Mouse (Mus musculus) kidney, adult 2 months (tissue): ENCODE data around the gene Gpx4. TPM values are rescaled to one million over a fixed set of nuclear protein-coding genes. Genes with fewer than 3 reads are reported as not detected.

Experiments
- DNase-seq: peaks from one replicate; pipeline ENCODE4 v3.0.0; 2021
- H3K27ac ChIP-seq: fragments of 200-500 bp; 2 replicates; pipeline ENCODE4 v1.5.1; 2012; ENCODE audit warnings: low read depth, low read length, control low read depth, inconsistent platforms; ENCODE audit not compliant: insufficient read depth
- H3K27me3 ChIP-seq: fragments of 200-500 bp; replicated peaks from 2 replicates; pipeline ENCODE4 v1.6.1; 2012; ENCODE audit warnings: mild to moderate bottlenecking, moderate library complexity, low read length, inconsistent platforms; ENCODE audit not compliant: control insufficient read depth, insufficient read depth
- H3K36me3 ChIP-seq: fragments of 200-500 bp; 2 replicates; pipeline ENCODE4 v1.6.1; 2012; ENCODE audit warnings: mild to moderate bottlenecking, moderate library complexity, low read length, inconsistent platforms; ENCODE audit not compliant: control insufficient read depth, insufficient read depth
- H3K4me1 ChIP-seq: fragments of 200-500 bp; 2 replicates; pipeline ENCODE4 v1.6.1; 2011; ENCODE audit warnings: low read length; ENCODE audit not compliant: control insufficient read depth, insufficient read depth
- H3K4me3 ChIP-seq: fragments of 200-500 bp; 2 replicates; pipeline ENCODE4 v1.5.1; 2011; ENCODE audit warnings: mild to moderate bottlenecking, low read depth, low read length, control low read depth; ENCODE audit not compliant: insufficient read depth
- CTCF ChIP-seq: fragments of 200-500 bp; conservative IDR thresholded peaks from 2 replicates; pipeline ENCODE4 v1.5.1; 2011; ENCODE audit warnings: low read depth, mild to moderate bottlenecking, control low read depth, low read length, moderate library complexity, mixed read lengths; ENCODE audit not compliant: insufficient read depth, insufficient read length
- POLR2A ChIP-seq: fragments of 200-500 bp; IDR thresholded peaks from one replicate; pipeline ENCODE4 v1.6.1; 2011; ENCODE audit warnings: low read depth, low read length, control low read depth
- WGBS: fragments of 180-500 bp; shearing (Covaris S2); methylation state at CpG from one replicate; pipeline ENCODE4 v1.1.7; 2018; 5-methylcytosine and 5-hydroxymethylcytosine counted together
- polyA plus RNA-seq: library from polyadenylated mRNA; depleted of rRNA; stranded (reverse); fragments of >200 nt; gene quantifications from 2 replicates; pipeline ENCODE4 v1.2.3, GENCODE M21; 2012; rRNA removed

The Gpx4 gene
- polyA plus RNA-seq, 1 experiment = 1,431 TPM

DNA sequence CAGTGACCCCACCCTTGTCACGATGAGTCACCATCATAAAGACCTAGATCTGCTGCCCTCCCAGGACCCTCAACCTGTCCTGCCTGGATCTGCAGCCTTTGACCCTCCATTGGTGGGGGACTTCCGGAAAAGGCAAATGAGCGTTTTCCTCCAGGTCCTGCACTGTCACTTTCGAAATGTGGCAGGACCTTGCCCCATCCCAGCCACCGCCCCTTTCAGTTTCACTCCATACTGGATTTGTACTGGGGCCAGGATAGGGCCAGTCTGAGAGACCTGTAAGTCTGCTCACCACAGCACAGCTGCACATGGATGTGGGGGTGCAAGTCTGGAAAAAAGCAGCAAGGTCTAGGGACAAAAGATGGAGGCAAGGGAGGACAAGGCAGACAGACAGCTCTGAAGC lies 51.7 kb downstream of the Gpx4 start:
- 65% methylated on average over 5 of the region's 5 CpGs for WGBS
- Histone ChIP-seq H3K27ac (no peak overlapping the region), H3K36me3 (no peaks in the 10 kb centered on the region), H3K27me3 (no peaks in the 10 kb centered on the region), H3K4me3 (no peak overlapping the region), H3K4me1 (peaks cover 47% of the 10 kb centered on the region)
- TF ChIP-seq CTCF (no peak), POLR2A (no peak)
- DNase-seq = peak; percentile 49

DNA sequence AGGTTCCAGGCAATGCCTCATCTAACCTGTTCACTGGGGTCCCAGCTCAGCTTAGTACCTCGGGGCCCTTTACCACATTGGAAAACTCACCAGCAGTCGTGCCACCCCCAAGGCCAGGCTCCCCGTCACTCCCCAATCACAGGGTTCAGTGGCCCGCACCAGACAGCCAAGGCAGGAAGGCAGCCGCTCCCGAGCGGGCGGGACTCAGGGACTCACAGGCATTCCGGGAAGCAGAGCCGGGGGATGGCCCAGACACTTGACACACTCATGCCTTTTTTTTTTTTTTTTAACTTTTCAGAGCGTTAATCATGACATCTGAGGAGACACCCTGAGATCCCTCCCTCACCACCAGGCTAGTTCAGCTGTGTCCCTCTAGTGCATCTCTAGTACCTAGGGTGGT lies 54.0 kb downstream of the Gpx4 start:
- H3K4me3 ChIP-seq = peak overlapping the region; percentile 95; the same call in 1 of the 2 replicates
- no peaks in the 10 kb centered on the region for H3K27me3 ChIP-seq
- no peaks in the 10 kb centered on the region for H3K36me3 ChIP-seq
- peaks cover 30% of the 10 kb centered on the region for H3K4me1 ChIP-seq
- H3K27ac ChIP-seq = no peak overlapping the region; the same call in 1 of the 2 replicates
- WGBS = 16% methylated on average over 11 of the region's 11 CpGs
- TF ChIP-seq POLR2A (no peak), CTCF (no peak)
- peak; percentile 73 for DNase-seq

DNA sequence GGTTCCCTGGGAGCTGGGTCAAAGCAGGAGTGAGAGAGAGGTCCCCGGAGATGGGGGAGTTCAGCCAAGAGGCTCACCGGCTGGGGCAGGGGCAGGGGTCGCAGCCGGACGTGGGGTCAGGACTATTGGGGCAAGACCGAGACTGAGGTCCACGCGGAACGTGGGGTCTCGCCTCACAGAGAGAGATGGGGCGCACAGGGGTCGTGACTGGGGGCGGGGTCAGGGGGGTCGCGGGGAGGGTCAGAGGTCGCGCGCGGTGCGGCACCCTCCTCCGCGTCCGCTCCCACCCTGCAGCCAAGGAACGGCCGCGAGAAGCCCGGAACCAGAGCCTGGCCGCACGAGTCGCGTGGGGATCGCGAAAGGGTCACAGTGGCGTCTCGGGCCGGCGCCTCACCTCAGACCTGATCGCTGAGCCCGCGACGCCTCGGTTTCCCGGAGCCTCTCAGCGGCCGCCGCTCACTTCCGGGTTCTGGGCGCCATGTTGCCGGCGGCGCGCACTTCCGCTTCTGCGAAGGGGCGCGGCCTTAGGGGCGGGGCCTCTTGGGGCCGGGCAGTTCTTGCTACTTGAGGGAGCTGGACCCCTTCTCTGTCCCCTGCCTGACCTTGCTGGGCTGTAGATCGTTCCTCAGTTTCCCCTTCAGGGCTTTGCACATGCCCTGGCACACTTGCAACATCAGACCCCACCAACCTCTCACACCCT lies 55.4 kb downstream of the Gpx4 start:
- H3K27me3 ChIP-seq = no peaks in the 10 kb centered on the region
- H3K27ac ChIP-seq = peak overlapping the region; percentile 94
- WGBS = under 1% methylated on average over 59 of the region's 59 CpGs
- H3K4me3 ChIP-seq = peak overlapping the region; percentile 95
- no peaks in the 10 kb centered on the region for H3K36me3 ChIP-seq
- TF ChIP-seq POLR2A = peak; percentile 3
- no peak for TF ChIP-seq CTCF
- DNase-seq = peak; percentile 91
- H3K4me1 ChIP-seq = peaks cover 18% of the 10 kb centered on the region

DNA sequence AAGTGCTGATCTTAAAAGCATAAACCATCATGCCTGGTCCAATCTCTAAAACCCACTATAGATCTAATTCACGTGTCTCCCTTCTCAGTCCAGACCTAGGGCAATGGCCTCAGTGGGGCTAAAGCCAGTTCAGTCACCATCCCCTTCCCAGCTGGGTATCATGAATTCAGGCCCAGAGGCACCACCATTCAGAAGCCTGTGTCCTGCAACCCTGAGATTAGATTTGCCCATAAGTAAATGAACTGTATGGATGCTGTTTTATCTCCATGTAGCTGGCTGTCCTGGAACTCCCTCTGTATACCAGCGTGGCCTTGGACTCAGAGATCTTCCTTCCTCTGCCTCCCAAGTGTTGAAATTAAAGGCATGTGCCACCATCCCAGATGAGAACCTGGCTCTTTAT lies 56.1 kb downstream of the Gpx4 start:
- TF ChIP-seq CTCF (no peak), POLR2A (no peak)
- WGBS = 81% methylated on average over 2 of the region's 2 CpGs
- DNase-seq = no peak
- Histone ChIP-seq H3K27me3 (no peaks in the 10 kb centered on the region), H3K36me3 (no peaks in the 10 kb centered on the region), H3K27ac (peak overlapping the region; percentile 88), H3K4me1 (peaks cover 18% of the 10 kb centered on the region; the same call in 1 of the 2 replicates), H3K4me3 (no peak overlapping the region)

DNA sequence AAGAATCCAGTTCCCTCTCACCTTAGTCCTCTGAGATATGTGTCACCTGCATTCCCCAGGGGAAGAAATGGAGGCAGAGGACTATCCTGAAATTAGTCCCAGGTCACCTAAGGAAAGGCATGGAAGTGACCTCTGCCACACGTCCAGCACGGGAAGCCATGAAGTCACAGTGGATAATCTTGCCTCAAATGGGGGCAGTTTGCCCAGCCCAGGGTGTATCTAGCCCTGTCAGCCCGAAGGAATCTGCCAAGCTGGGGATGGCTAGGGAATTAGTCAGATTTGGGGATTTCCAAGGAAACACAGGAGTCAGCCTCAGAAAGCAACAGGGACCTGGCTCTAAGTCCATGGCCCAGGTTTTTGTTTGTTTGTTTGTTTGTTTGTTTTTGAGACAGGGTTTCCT lies 57.2 kb downstream of the Gpx4 start:
- Histone ChIP-seq H3K4me3 (no peak overlapping the region), H3K36me3 (no peaks in the 10 kb centered on the region), H3K4me1 (peaks cover 13% of the 10 kb centered on the region; the same call in 1 of the 2 replicates), H3K27me3 (no peaks in the 10 kb centered on the region), H3K27ac (no peak overlapping the region)
- WGBS = 77% methylated on average over 3 of the region's 3 CpGs
- no peak for DNase-seq
- TF ChIP-seq CTCF (no peak), POLR2A (no peak)

DNA sequence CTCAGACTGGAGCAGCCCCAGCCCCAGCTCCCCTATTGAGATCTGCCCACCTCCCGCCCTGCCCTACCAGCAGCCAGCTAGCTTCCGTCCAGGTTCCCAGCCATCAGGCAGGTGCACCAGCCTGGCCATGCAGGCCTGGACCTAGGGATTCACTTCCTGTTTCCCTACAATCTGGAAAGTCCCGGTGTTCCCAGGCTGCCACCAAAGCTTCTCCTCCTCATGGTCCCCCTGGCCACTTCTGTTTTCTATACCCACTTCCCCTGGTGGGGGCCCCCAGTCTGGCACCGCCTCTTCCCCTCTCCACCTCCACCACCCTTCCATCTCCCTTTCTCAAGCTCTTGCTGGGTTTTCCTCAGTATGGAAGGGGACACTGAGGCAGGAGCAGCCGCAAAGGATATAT lies 58.5 kb downstream of the Gpx4 start, which contains the start of gene Sbno2:
TSS of gene Sbno2 (minus strand) at position 112 of the 400 bp plus-strand sequence.
- H3K4me3 ChIP-seq = no peak within 1 kb of the TSS
- H3K4me1 ChIP-seq = peaks cover 13% of the 10 kb centered on the region; the same call in 1 of the 2 replicates
- WGBS = 83% methylated on average over 5 of the region's 5 CpGs
- H3K36me3 ChIP-seq = no peaks in the 10 kb centered on the region
- DNase-seq = no peak
- no peak within 1 kb of the TSS for H3K27ac ChIP-seq
- H3K27me3 ChIP-seq = no peaks in the 10 kb centered on the region
- TF ChIP-seq POLR2A = no peak
- no peak for TF ChIP-seq CTCF

DNA sequence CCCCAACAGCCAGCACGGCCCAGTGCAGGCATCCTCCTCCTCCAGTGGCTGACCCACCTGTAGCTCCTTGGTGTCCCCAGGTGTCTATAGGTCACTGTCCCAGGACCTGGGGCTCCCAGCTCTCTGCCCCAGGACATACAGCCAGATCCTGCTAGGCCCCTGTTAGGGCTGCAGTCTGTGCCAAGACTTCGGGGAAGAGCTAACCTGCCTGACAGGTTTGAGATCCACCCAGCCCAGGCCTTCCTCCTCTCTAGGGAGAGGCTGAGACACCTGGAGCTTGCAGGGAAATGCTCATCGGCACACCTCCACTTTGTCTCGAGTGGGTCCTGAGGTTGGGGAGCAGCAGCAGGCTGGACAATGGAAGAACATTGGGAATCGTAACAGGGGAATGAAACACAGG lies 59.0 kb downstream of the Gpx4 start:
- H3K27me3 ChIP-seq = no peaks in the 10 kb centered on the region
- H3K36me3 ChIP-seq = no peaks in the 10 kb centered on the region
- peaks cover 13% of the 10 kb centered on the region; the same call in 1 of the 2 replicates for H3K4me1 ChIP-seq
- no peak for DNase-seq
- no peak for TF ChIP-seq POLR2A
- TF ChIP-seq CTCF = no peak
- 82% methylated on average over 5 of the region's 5 CpGs for WGBS
- no peak overlapping the region for H3K27ac ChIP-seq
- no peak overlapping the region for H3K4me3 ChIP-seq

Other genes starting within 250 kb of the Gpx4 start
- gene Misp, start 226.2 kb upstream of the Gpx4 start, polyA plus RNA-seq = 17.9 and 19.9 TPM in 2 replicates
- gene Ptbp1, start 192.7 kb upstream of the Gpx4 start, polyA plus RNA-seq = 184 and 198 TPM in 2 replicates
- gene Prtn3, start 172.7 kb upstream of the Gpx4 start, polyA plus RNA-seq = 0.67 and 0.99 TPM in 2 replicates
- gene Plppr3, start 172.5 kb upstream of the Gpx4 start, polyA plus RNA-seq = 2.7 and 3.2 TPM in 2 replicates
- gene Elane, start 160.9 kb upstream of the Gpx4 start, polyA plus RNA-seq = 0.10 TPM in 1 of 2 replicates, not detected in the other
- 1,335 and 2,389 TPM in 2 replicates for gene Cfd, start 156.3 kb upstream of the Gpx4 start, polyA plus RNA-seq
- 57.1 and 75.4 TPM in 2 replicates for gene Med16, start 138.2 kb upstream of the Gpx4 start, polyA plus RNA-seq
- not detected in 2 replicates for gene Gm26602, start 136.3 kb upstream of the Gpx4 start, polyA plus RNA-seq
- 5.6 and 9.2 TPM in 2 replicates for gene Kiss1r, start 130.2 kb upstream of the Gpx4 start, polyA plus RNA-seq
- 146 and 154 TPM in 2 replicates for gene R3hdm4, start 126.0 kb upstream of the Gpx4 start, polyA plus RNA-seq
- 6.7 and 8.1 TPM in 2 replicates for gene Arid3a, start 120.1 kb upstream of the Gpx4 start, polyA plus RNA-seq
- 60.4 and 67.5 TPM in 2 replicates for gene Wdr18, start 87.0 kb upstream of the Gpx4 start, polyA plus RNA-seq
- gene Grin3b, start 76.5 kb upstream of the Gpx4 start, polyA plus RNA-seq = 1.6 and 2.0 TPM in 2 replicates
- 262 and 316 TPM in 2 replicates for gene Tmem259, start 62.8 kb upstream of the Gpx4 start, polyA plus RNA-seq
- gene Cnn2, start 58.6 kb upstream of the Gpx4 start, polyA plus RNA-seq = 52.3 and 55.5 TPM in 2 replicates
- gene Abca7, start 50.7 kb upstream of the Gpx4 start, polyA plus RNA-seq = 10.6 and 11.8 TPM in 2 replicates
- gene Arhgap45, start 30.5 kb upstream of the Gpx4 start, polyA plus RNA-seq = 9.6 and 25.5 TPM in 2 replicates
- gene Polr2e, start 7.4 kb upstream of the Gpx4 start, polyA plus RNA-seq = 230 and 235 TPM in 2 replicates
- gene Sbno2, start 58.4 kb downstream of the Gpx4 start, polyA plus RNA-seq = 27.7 and 30.8 TPM in 2 replicates
- gene Stk11, start 68.6 kb downstream of the Gpx4 start, polyA plus RNA-seq = 114 and 117 TPM in 2 replicates
- gene Atp5d, start 91.5 kb downstream of the Gpx4 start, polyA plus RNA-seq = 1,948 and 2,036 TPM in 2 replicates
- gene Cbarp, start 93.7 kb downstream of the Gpx4 start, polyA plus RNA-seq = 8.1 and 8.7 TPM in 2 replicates
- 65.6 and 67.0 TPM in 2 replicates for gene Midn, start 101.1 kb downstream of the Gpx4 start, polyA plus RNA-seq
- gene Cirbp, start 118.8 kb downstream of the Gpx4 start, polyA plus RNA-seq = 86.7 and 87.8 TPM in 2 replicates
- gene 1600002K03Rik, start 125.8 kb downstream of the Gpx4 start, polyA plus RNA-seq = 7.9 and 11.2 TPM in 2 replicates
- gene Efna2, start 132.3 kb downstream of the Gpx4 start, polyA plus RNA-seq = 1.5 TPM in 2 replicates
- 25.6 and 30.4 TPM in 2 replicates for gene Mum1, start 179.3 kb downstream of the Gpx4 start, polyA plus RNA-seq
- 1,001 and 1,041 TPM in 2 replicates for gene Ndufs7, start 202.0 kb downstream of the Gpx4 start, polyA plus RNA-seq
- gene Gamt, start 213.8 kb downstream of the Gpx4 start, polyA plus RNA-seq = 66.7 and 68.4 TPM in 2 replicates
- gene Dazap1, start 214.3 kb downstream of the Gpx4 start, polyA plus RNA-seq = 45.6 and 49.1 TPM in 2 replicates
- gene Rps15, start 245.3 kb downstream of the Gpx4 start, polyA plus RNA-seq = 1,371 and 1,777 TPM in 2 replicates
- 0.74 and 0.95 TPM in 2 replicates for gene Apc2, start 248.8 kb downstream of the Gpx4 start, polyA plus RNA-seq